Mouse (Mus musculus): ENCODE data around the gene Tedc2.

DNA sequence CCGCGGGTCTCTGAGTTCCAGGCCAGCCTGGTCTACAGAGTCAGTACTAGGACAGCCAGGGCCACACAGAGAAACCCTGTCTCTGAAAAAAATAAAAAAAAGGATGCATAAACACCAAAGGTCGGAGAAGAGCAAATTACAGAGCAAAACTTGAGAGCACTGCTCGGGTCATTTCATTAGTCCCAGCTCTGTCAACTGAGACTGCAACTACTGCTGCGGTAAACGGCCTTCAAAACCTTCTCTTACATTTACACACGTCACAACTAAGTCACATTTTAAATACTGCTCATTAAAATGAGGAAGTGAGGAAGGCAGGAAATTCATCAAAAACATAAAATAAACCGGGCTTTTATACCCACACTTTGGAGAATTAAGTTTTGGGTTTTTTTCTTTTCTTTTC, 27.8 kb downstream of the Tedc2 start:
- no peak for TF ChIP-seq POLR2A (IDR thresholded peaks at IDR 0.05; ENCODE audit: borderline replicate concordance, extremely low read depth, low read depth, low read length)
- TF ChIP-seq CTCF (IDR thresholded peaks at IDR 0.05; ENCODE audit: insufficient read depth, low read length) = no peak
